In the genomic region with DNA sequence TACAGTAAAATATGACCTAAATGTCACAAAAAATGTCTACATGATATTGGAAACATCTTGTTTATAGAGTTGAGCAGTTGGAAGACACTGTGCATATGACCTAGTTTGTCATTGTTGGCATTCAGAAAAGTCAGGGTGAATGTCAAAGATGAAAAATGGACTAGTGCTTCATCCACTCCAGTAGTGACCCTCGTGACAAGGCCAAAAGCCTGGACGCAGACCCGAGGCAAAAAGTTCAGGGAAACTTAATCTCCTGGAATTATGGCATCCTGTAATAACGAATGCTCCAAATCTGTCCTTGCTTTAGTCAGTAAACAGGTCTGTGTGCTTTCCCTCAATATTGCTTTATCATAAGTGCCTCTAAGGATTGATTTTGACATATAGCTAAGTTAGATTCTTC, we compare ENCODE assay signal across 20 mouse cellular contexts. TPM values are rescaled to one million over a fixed set of nuclear protein-coding genes. Genes with fewer than 3 reads are reported as not detected.
DNase-seq lines count a peak whose midpoint lies in the region; ATAC-seq lines count a peak whose summit lies in the region.
"Had no signal": no experiment of that assay in that cellular context is flagged by ENCODE, and none has a peak within 500 bp of the region (broad histone marks: within the 10 kb centered on the region; RNA-seq: fewer than 3 reads in every experiment).

No protein-coding gene starts in this region.

- peak; percentile 78 for DNase-seq in adrenal gland, adult 2 months
- no peak for DNase-seq in adrenal gland, adult 18-20 months (ENCODE audit: low spot score in 2 of 2)
- DNase-seq in adrenal gland, postnatal 10 days: peak; percentile 34
- DNase-seq in adrenal gland, postnatal 25 days: peak; percentile 15
- DNase-seq in thymus, postnatal 25 days: no peak
- no peak for DNase-seq in embryo, embryonic 9.5 days (ENCODE audit: extremely low spot score)
- DNase-seq: cerebellum, adult 11 months; cerebellum, adult 18-20 months; cerebellum, adult 8-10 months; cerebellum, adult 9-11 months; cerebellum, postnatal 14 days; cerebellum, postnatal 36 days; embryo, embryonic 11 days; forebrain, postnatal 0 days had no signal

- ATAC-seq in activated CD4-positive, CD25-positive, alpha-beta regulatory T cell, adult 4 months: no peak
- ATAC-seq: forebrain, embryonic 13.5 days; forebrain, embryonic 15.5 days; forebrain, postnatal 0 days had no signal

RNA-seq across cellular contexts. Expression of a gene that starts 51.6 kb away (rescaled TPM):
- 1 to 10 TPM; 4.8 to 6.3 TPM for total RNA-seq in adrenal gland, adult 2 months (2021)
- 2.6 and 3.1 TPM in 2 replicates for polyA plus RNA-seq in adrenal gland, adult 2 months (2012; rRNA removed)
- total RNA-seq in adrenal gland, adult 18-20 months (2021): 1 to 10 TPM; 6.5 to 7.2 TPM
- 1 to 10 TPM; 4.0 to 5.1 TPM for total RNA-seq in adrenal gland, postnatal 10 days (2021)
- total RNA-seq in adrenal gland, postnatal 25 days (2021): 3.9 and 6.4 TPM in 2 replicates
- polyA plus RNA-seq in activated CD4-positive, CD25-positive, alpha-beta regulatory T cell, adult 4 months (2017; shearing (Covaris generic)): not detected
- total RNA-seq: common myeloid progenitor, adult 5-6 weeks; MEL had no signal
- polyA plus RNA-seq: C2C12 had no signal

Comparison
In these comparisons a context has a peak if more than half of its experiments do, and no peak if none do; other contexts are left out.
1. DNase-seq: peak in adrenal gland, adult 2 months (single experiment), adrenal gland, postnatal 10 days (single experiment) and adrenal gland, postnatal 25 days (single experiment); none in adrenal gland, adult 18-20 months (0 of 2), thymus, postnatal 25 days (single experiment) and embryo, embryonic 9.5 days (single experiment).